Mouse (Mus musculus): Measurements from ENCODE around the gene Pno1. TPM values are rescaled to one million over a fixed set of nuclear protein-coding genes. Genes with fewer than 3 reads are reported as not detected.
A peak's percentile ranks its signal among the peaks of the same experiment; 100 is the strongest.
"Not testable (repeated sequence)": the region's sequence is repeated elsewhere in the genome, so short reads cannot be mapped to it uniquely, and the experiment has no call there.

Gene Pno1
- 78.4 and 79.0 TPM in 2 replicates for polyA plus RNA-seq (2015; fragmentation: Nextera tagmentation; extraction: Ambion mirVana)

DNA sequence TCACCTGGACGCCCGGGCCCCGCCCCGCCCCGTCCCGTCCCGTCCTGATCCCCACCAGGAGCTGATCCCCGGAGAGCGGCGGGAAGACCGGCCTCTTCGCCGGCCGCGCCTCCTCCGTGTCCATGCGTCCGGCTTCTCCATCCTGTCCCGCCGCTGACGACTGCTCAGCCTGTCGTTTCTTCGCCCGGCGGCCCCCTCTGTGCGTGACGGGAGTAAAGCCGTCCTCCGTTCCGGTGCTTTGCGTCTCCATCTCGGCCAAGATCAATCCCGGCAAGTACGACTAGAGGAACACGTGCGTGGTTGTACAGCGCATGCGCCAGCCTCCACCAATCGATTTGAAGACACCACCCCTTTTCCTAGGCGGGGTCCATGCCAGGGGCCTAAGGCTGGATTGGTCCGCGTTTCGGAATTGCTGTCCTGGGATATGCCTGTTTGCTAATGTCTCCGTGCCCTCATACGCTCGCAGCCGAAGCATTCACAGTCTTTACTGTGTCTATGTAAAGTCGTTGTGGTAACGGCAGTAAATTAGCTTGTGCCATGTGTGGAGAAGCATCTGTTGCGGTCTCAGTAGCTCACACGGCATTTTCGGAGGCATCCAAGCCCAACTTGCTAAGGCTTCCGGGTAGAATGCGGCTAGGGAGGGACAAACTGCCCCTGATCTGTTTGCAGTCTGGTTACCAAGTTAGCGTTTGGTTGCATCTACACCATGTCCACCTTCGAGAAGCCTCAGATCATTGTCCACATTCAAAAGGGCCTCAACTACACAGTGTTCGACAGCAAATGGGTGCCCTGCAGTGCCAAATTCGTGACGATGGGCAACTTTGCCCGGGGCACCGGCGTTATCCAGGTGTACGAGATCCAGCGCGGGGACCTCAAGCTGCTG lies at the start of gene Pno1:
Gene Pno1 (minus strand): TSS at position 311 of the 883 bp plus-strand sequence.
- peaks cover 10% of the 10 kb centered on the region for H3K4me1 ChIP-seq
- H3K27me3 ChIP-seq (replicated peaks): no peaks in the 10 kb centered on the region
- no peaks in the 10 kb centered on the region for H3K9me3 ChIP-seq
- peak; percentile 98 for ATAC-seq (ENCODE audit: insufficient read depth, low FRiP score, low read depth)
- under 1% methylated on average over 65 of the region's 65 CpGs for WGBS
- peak within 1 kb of the TSS; percentile 63 for H3K4me2 ChIP-seq
- peak within 1 kb of the TSS; percentile 83 for H3K27ac ChIP-seq
- peak within 1 kb of the TSS; percentile 60 for H3K9ac ChIP-seq
- peak within 1 kb of the TSS; percentile 99 for H3K4me3 ChIP-seq (replicated peaks)
- H3K36me3 ChIP-seq: 0 out of 2 replicates have a peak, but pooled peaks cover 2% of the 10 kb centered on the region

DNA sequence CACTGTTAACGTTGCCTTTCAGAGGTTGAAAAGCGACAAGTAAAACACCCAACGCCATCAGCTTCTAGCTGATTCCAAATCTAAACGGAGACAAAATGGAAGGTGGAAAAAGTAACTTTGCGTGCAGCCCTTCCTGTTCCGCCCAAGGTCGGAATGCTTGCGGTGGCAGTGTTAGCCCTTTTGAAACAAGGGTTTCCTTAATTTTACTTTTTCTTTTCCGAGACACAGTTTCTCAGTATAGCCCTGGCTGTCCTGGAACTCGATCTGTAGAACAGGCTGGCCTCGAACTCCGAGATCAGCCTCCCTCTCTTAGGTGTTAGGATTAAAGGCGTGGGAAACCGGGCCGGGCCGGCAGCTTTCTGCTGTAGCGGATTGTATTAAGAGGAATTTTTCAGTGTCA lies 46.5 kb upstream of the Pno1 start:
- Histone ChIP-seq H3K4me3 (replicated peaks) (peak overlapping the region; percentile 90), H3K4me2 (peak overlapping the region; percentile 60), H3K9ac (peak overlapping the region; percentile 84), H3K9me3 (no peaks in the 10 kb centered on the region), H3K36me3 (no peaks in the 10 kb centered on the region), H3K27me3 (replicated peaks) (no peaks in the 10 kb centered on the region), H3K27ac (peak overlapping the region; percentile 91), H3K4me1 (no peaks in the 10 kb centered on the region; the same call in 1 of the 2 replicates)
- peak; percentile 23 for ATAC-seq (ENCODE audit: insufficient read depth, low FRiP score, low read depth)
- under 1% methylated on average over 17 of the region's 17 CpGs for WGBS

DNA sequence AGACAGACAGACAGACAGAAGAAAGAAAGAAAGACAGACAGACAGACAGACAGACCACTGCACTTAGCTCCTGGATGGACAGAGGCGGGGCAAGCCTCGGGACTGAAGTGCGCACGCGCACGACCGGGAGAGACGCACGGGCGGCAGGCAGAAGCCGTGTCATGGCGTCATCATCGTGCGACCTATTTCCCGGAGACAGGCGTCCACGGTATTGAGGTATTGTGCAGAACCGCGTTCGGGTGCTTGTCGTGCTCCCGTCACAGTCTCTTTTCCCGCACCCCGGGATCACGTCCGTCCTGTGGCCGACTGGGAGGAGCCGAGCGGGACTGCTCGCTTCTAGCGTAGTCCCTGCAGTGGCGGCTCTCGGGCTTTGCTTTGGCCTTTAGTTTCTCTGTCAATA lies 46.1 kb upstream of the Pno1 start, which contains the start of gene C1d:
Gene C1d (plus strand): TSS at position 137 of the 400 bp plus-strand sequence.
- Histone ChIP-seq H3K9ac (peak within 1 kb of the TSS; percentile 84), H3K36me3 (no peaks in the 10 kb centered on the region), H3K4me1 (no peaks in the 10 kb centered on the region; the same call in 1 of the 2 replicates), H3K9me3 (no peaks in the 10 kb centered on the region), H3K27me3 (replicated peaks) (no peaks in the 10 kb centered on the region), H3K4me3 (replicated peaks) (peak within 1 kb of the TSS; percentile 90), H3K4me2 (peak within 1 kb of the TSS; percentile 60), H3K27ac (peak within 1 kb of the TSS; percentile 91)
- WGBS: under 1% methylated on average over 33 of the region's 33 CpGs
- peak; percentile 93 for ATAC-seq (ENCODE audit: insufficient read depth, low FRiP score, low read depth)

DNA sequence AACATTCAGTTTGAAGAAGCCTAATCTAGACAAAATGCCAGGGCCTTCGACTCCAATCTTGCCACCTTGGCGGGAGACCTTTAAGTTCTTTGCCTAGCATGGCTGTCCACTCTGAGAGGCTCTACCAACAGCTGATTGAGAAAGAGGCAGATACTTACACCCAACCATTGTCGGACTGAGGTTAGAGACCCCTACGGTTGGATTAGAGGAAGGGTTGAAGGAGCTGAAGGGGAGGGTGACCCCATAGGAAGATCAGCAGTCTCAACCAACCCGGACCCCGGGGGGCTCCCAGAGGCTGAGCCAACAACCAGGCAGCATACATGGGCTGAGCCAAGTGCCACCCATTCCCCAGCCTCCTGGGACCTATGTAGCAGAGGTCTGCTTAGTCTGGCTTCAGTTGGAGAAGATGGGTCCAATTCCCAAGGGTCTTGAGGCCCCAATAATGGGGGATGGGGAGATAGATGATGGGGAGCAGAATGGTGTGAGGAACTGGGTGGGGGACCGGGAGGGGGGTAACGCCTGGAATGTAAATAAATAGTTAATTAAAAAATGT lies 45.5 kb upstream of the Pno1 start:
- Histone ChIP-seq H3K27me3 (replicated peaks) (no peaks in the 10 kb centered on the region), H3K36me3 (no peaks in the 10 kb centered on the region), H3K9me3 (no peaks in the 10 kb centered on the region), H3K27ac (no peak overlapping the region), H3K4me1 (no peaks in the 10 kb centered on the region; the same call in 1 of the 2 replicates), H3K4me2 (peak overlapping the region; percentile 60), H3K9ac (no peak overlapping the region), H3K4me3 (replicated peaks) (peak overlapping the region; percentile 90)
- peak; percentile 70 for ATAC-seq (ENCODE audit: insufficient read depth, low FRiP score, low read depth)
- 52% methylated on average over 8 of the region's 8 CpGs for WGBS

DNA sequence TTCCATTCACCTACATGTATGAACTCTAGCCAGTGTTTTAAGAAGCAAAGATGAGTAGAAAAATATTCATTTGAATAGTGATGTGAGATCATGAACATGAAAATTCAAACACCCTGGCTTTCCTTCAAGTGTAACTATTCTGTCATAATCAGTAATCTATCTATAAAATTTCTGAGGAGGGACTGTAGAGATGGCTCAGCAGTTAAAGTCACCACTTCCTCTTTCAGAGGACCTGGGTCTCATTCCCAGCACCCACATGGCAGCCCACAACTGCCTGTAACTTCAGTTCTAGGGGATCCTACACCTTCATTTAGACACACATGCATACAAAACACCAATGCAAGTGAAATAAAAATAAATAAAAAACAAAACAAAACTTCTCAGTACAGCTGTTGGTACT lies 37.3 kb upstream of the Pno1 start:
- no peak overlapping the region for H3K4me3 ChIP-seq (replicated peaks)
- H3K4me2 ChIP-seq: no peak overlapping the region
- no peaks in the 10 kb centered on the region for H3K9me3 ChIP-seq
- ATAC-seq (ENCODE audit: insufficient read depth, low FRiP score, low read depth): no peak
- H3K9ac ChIP-seq: no peak overlapping the region
- no peaks in the 10 kb centered on the region for H3K36me3 ChIP-seq
- H3K27me3 ChIP-seq (replicated peaks): no peaks in the 10 kb centered on the region
- H3K4me1 ChIP-seq: no peaks in the 10 kb centered on the region
- H3K27ac ChIP-seq: no peak overlapping the region

DNA sequence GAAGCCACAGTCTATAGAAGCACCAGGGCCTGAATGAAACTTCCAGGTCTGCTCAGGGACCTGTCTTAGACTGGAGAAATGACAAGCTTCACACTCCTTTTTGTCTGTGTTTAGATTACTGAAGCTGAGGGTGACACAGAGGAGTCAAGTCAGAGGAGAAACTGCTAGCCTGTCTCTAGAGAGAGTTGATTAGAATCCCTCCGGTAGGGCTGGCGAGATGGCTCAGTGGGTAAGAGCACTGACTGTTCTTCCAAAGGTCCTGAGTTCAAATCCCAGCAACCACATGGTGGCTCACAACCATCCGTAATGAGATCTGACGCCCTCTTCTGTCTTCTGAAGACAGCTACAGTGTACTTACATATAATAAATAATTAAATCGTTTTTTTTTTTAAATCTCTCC lies 27.2 kb upstream of the Pno1 start:
- not testable (repeated sequence) for H3K4me3 ChIP-seq (replicated peaks); H3K36me3 ChIP-seq; H3K9ac ChIP-seq; H3K4me1 ChIP-seq; H3K27ac ChIP-seq; H3K4me2 ChIP-seq; ATAC-seq (ENCODE audit: insufficient read depth, low FRiP score, low read depth); H3K27me3 ChIP-seq (replicated peaks); H3K9me3 ChIP-seq
- 84% methylated on average over 5 of the region's 5 CpGs for WGBS

DNA sequence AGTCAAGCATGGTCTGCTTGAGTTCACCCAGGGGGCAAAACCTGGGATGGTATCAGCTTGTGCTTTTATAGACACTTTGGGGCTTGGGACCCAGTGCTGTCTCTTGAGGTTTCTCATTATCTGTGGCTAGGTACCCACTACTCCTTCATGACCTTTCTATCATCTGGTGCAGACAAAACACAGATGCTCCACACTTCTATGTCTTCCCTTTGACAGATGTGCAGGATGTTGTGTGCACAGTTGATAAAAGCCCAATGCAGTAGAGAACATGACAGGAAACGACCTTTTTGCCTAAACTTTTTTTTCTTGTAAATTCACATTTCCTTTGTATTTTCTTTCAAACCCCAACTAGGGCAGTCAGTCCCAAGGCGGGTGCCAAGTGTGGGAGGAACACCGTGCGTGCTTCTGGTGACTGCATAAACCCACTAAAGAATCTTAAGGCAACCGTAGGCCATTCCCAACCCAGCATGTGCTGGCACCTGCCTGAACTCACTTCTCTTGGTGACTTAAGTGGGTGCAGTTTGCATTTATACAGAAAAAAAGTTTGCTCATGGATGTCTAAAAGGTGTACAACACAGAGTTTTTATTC lies 25.2 kb upstream of the Pno1 start:
- ATAC-seq (ENCODE audit: insufficient read depth, low FRiP score, low read depth): no peak
- no peaks in the 10 kb centered on the region for H3K27me3 ChIP-seq (replicated peaks)
- H3K9me3 ChIP-seq: no peaks in the 10 kb centered on the region
- 81% methylated on average over 5 of the region's 5 CpGs for WGBS
- no peak overlapping the region for H3K9ac ChIP-seq
- H3K4me3 ChIP-seq (replicated peaks): no peak overlapping the region
- no peak overlapping the region for H3K4me2 ChIP-seq
- no peak overlapping the region for H3K27ac ChIP-seq
- no peaks in the 10 kb centered on the region for H3K36me3 ChIP-seq
- H3K4me1 ChIP-seq: no peaks in the 10 kb centered on the region

DNA sequence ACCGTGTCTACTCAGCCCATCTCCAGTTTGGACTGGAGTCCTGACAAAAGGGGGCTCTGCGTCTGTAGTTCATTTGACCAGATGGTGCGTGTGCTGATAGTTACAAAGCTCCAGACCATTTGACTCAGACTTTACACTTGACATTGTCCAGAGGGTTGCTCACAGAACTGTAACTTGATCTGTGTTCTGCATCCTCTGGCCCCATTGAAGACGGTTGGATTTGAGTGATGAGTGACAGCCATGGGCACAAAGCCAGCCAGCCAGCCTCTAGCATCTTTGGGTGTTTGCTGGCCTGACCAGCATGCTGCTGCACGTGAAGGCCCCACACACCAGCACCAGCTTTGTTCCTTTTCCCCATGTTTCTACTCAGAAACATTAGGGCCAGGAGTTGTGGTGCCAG lies 21.4 kb upstream of the Pno1 start:
- Histone ChIP-seq H3K4me1 (no peaks in the 10 kb centered on the region), H3K9me3 (no peaks in the 10 kb centered on the region), H3K27me3 (replicated peaks) (no peaks in the 10 kb centered on the region), H3K4me2 (no peak overlapping the region), H3K4me3 (replicated peaks) (no peak overlapping the region), H3K36me3 (peaks cover 3% of the 10 kb centered on the region; the same call in 1 of the 2 replicates), H3K27ac (no peak overlapping the region), H3K9ac (no peak overlapping the region)
- no peak for ATAC-seq (ENCODE audit: insufficient read depth, low FRiP score, low read depth)
- WGBS: 62% methylated on average over 5 of the region's 5 CpGs

DNA sequence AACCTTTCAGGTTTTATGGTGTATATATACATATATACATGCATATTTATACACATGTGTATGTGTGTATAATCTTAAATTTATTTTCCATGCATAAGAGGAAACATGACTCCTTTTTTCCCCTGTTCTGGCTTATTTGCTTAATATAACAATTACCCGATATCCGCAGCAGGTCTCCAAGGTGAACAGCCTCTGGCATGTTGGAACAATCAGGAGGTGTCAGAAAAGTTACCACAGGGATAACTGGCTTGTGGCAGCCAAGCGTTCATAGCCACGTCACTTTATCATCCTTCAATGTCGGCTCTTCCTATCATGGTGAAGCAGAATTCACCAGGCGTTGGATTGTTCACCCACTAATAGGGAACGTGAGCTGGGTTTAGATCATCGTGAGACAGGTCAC lies 9.8 kb upstream of the Pno1 start:
- Histone ChIP-seq H3K4me2 (no peak overlapping the region), H3K9ac (no peak overlapping the region), H3K27me3 (replicated peaks) (no peaks in the 10 kb centered on the region), H3K4me3 (replicated peaks) (no peak overlapping the region), H3K27ac (no peak overlapping the region), H3K36me3 (0 out of 2 replicates have a peak, but pooled peaks cover 8% of the 10 kb centered on the region), H3K4me1 (no peaks in the 10 kb centered on the region), H3K9me3 (no peaks in the 10 kb centered on the region)
- 92% methylated on average over 8 of the region's 8 CpGs for WGBS
- no peak for ATAC-seq (ENCODE audit: insufficient read depth, low FRiP score, low read depth)

DNA sequence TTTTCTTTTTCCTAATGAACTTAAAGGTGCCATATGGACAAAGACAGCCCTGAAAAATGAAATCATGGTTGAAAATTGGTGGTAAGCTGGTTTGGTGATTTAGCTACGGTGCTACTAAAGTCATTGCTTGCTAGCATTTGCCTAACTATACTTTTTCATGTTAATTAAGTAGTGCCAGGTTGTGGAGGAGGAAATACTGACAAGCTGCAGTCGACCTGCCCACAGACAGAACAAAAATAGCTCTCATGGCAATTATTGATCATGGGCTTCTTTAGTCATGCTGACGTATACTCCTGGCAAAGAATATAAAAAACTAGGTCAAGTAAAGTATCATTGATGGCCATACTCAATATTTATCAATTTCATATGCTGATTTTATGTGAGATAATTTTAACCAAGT lies 4.1 kb upstream of the Pno1 start:
- peaks cover 8% of the 10 kb centered on the region for H3K4me1 ChIP-seq
- H3K4me3 ChIP-seq (replicated peaks): no peak overlapping the region
- H3K27ac ChIP-seq: no peak overlapping the region
- WGBS: 73% methylated on average over 3 of the region's 3 CpGs
- 0 out of 2 replicates have a peak, but pooled peaks cover under 1% of the 10 kb centered on the region for H3K36me3 ChIP-seq
- no peak overlapping the region for H3K9ac ChIP-seq
- H3K27me3 ChIP-seq (replicated peaks): no peaks in the 10 kb centered on the region
- H3K9me3 ChIP-seq: no peaks in the 10 kb centered on the region
- no peak overlapping the region for H3K4me2 ChIP-seq
- ATAC-seq (ENCODE audit: insufficient read depth, low FRiP score, low read depth): no peak

DNA sequence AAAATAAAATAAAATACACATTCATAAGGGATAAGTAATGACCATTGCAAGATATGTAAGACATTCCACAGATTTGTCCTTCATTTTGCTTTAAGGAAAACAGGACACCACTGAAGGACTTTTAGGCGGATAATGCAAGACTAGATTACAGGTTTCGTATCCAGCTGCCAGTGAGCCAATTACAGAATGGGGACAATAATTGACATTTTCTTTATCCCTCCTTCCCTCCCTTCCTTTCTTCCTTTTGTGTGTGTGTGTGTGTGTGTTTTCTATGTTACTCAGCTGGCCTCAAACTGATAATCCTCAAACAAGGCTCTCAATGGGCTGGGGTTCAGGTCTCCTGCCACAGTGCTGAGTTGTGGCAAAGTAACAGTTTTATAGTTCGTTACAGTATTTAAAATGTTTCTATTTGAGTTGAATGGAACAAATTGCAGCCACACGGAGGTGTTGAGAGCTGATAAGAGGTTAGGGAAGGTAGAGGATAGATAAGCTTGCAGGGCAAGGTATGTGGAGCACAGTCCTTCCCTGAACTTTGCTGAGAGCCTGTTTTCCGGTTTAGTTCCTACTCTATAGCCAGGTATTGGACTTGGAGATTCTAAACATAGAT lies 1.6 kb upstream of the Pno1 start:
- Histone ChIP-seq H3K9me3 (no peaks in the 10 kb centered on the region), H3K36me3 (no peaks in the 10 kb centered on the region), H3K4me1 (peaks cover 10% of the 10 kb centered on the region), H3K9ac (no peak overlapping the region), H3K4me3 (replicated peaks) (peak overlapping the region; percentile 3; the same call in 1 of the 2 replicates), H3K4me2 (peak overlapping the region; percentile 63), H3K27ac (no peak overlapping the region), H3K27me3 (replicated peaks) (no peaks in the 10 kb centered on the region)
- ATAC-seq (ENCODE audit: insufficient read depth, low FRiP score, low read depth): no peak
- WGBS: 60% methylated on average over 5 of the region's 5 CpGs
